Mouse (Mus musculus): ENCODE measurements at regions not wholly inside any gene's neighbourhood (a gene's known extent, or its start where the extent isn't known, plus 50 kb on each side); places are given as distances from the start of the nearest gene placed in this dataset.

- no peak for DNase-seq
- intact Hi-C loops (cut with DNase I): no loop called here
Measured at GRCm38 (mm10) chr12:12882931-12883553, 58.7 kb downstream of the Mycn start.

GRCm38 (mm10) chr12:12878031-12878430, 63.7 kb downstream of the Mycn start:
- intact Hi-C loops (cut with DNase I): no loop called here
- DNase-seq: no peak

DNA sequence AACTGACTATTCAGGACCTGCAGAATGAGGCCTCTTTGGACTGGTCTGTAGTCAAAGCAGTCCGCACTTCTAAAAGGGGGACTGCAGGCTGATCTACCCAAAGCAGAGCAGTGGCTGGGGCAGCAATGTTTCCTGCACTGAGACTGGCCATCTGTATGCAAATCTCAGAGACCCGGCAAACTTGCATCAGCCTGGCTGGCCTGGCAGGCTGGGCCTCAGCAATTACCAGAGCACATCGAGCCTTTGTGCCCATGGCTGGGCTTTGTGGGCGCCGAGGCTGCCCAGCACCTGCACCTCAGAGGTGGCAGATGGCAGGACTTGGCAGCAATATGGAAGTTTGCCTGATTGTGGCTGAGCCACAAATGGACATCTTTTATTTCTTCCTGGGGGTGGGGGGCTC, 64.2 kb downstream of the Mycn start:
- DNase-seq: peak; percentile 92
- intact Hi-C loops (cut with DNase I): no loop called here

DNA sequence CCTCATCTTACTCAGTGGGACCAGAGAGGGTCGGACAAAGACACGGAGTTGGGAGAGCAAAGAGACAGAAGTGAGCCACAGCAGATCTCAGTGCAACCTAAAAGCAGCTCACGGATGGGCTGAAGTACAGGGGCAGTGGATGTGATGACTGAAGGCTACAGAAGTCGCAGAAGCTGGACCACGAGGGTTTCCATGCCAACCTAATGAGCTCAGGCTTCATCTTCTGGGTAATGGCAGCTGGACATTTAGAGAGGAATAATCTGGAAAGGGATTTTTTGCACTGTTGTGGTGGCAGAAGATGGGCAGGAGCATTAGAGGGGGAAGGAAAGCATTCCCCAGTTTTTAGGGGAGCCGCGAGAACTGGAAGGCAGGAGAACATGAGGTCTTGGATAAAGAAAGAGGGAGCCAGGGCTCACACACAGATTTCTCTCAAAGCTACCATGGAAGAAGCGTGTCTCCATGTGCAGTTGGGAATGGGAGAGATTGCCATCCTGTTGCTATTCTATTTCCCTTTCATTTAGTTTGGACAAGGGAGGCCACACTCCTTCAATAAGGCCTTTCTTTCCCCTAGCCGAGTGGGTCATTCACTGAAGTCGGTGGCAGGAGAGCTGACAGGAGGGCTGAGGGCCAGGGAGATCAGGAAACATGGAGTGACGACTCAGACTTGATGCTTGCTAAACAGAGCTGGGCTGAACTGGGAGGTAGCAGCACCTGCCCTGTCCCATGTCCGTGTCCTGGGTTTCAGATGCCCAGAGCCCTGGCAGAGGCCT, 65.6 kb downstream of the Mycn start:
- peak; percentile 22 for DNase-seq

DNA sequence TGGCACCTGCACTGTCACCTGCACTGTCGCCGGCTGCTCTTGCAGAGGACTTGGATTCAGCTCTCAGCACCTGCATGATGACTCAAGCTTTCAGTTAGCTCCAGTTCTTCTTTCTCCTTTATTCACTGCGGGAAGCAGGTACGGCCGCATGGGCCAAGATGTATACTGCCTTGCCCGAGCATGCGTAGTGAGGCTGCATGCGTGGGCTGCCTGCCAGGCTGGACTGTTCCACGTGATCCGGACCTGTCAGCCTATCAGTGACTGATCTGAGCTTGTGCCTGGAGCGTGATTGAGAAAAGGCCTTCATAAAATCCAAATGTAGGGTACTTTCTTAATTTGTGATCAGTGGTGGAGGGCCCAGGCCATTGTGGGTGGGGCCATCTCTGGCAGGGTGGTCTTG, 68.2 kb downstream of the Mycn start:
- intact Hi-C loops (cut with DNase I): no loop called here
- DNase-seq: peak; percentile 58

More for the DNA sequence above, 65.6 kb downstream of the Mycn start:
- intact Hi-C loops (cut with DNase I): no loop called here

DNA sequence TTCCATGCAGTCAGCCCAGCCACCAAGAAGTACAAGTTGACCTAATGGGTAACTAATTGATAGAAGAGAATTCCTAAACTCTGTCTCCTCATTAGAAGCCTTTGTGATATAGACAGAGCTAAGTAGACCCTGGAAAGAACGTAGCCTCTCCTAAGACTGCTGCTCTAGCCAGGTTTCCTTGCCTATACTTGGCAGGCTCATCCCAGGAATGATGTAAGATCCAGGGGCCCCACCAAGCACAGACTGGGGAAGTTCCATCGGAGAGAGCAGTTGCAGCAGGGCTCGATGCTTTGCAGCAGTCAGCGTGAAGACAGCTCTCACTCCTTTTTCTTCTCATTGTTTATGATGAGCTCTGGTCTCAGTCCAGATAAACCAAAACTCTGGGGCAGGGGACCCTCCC, 68.7 kb downstream of the Mycn start:
- intact Hi-C loops (cut with DNase I): no loop called here

DNA sequence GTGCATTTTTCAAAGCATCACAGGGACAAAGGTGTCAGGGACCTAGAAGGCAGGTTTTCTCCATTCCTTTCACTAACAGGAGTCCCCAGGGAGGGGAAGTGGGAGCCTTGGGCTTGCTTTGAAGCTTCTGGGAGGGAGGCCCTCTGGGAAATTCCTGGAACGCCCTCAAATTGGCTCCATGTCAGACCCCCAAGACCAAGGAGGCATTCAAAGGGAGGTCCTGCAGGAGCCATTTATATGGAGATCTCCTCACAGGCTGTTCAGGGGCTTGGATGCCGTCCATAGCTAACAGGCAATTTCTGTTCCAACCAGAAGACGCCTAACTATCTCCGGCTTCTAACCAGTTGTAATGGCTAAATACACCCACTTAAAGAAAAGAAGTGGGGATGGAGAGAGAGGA, 70.4 kb downstream of the Mycn start:
- intact Hi-C loops (cut with DNase I): no loop called here
- peak; percentile 75 for DNase-seq

More for the DNA sequence above, 68.7 kb downstream of the Mycn start:
- DNase-seq: no peak

GRCm38 (mm10) chr12:12866590-12866989, 75.1 kb downstream of the Mycn start:
- intact Hi-C loops (cut with DNase I): no loop called here
- no peak for DNase-seq

- intact Hi-C loops (cut with DNase I): no loop called here
- no peak for DNase-seq
Measured at GRCm38 (mm10) chr12:12850681-12851080, 91.0 kb downstream of the Mycn start.

DNA sequence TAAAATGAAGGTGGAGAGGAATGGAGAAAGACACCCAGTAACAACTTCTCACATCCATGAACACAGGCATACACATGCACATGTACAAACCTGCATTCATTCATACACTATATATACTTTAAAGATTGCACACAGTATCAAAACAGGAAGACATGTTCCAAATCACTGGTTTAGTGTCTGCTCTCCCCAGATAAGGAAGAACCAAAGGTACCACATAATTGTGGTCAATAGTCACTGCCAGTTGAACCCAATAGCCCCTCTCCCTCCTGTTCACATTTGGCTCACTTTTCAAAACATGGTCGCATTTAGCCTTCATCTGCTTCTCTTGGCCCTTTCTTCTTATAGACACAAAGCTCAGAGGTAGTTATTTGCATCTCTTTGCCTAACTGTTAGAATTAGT, 95.0 kb downstream of the Mycn start:
- DNase-seq: no peak
- intact Hi-C loops (cut with DNase I): no loop called here

DNA sequence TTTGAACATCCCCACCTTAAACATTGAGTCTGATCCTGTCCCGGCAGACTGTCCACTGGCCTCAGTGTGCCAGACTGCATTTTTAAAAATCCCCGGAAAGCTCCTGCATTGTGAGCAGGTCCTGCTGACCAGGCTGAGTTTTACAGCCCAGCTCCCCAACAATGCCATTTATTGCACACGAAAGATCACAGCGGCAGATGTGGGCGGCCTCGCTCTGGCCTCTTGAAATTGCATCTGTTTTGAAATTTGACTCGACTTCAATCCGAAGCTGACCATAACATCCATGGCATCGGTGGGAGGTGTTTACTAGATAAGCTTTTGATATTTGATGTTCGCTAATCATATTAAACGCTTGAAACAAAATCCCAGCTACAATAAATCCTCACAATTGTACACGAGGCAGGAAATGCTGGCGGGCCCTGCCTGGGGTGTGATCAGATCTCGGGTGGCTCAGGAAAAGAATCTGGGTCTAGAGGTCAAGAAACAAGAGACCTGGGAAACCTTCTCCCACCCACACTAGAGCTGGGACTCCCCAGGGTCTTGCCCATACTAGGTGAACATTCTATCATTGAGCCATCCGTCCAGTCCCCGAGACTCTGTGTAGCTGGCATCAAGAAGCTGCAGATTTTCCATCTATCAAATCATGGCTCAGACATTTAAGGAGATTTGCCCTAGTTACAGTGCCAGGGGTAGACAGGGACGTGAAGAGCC, 99.3 kb downstream of the Mycn start:
- intact Hi-C loops (cut with DNase I): no loop called here
- DNase-seq: no peak

GRCm38 (mm10) chr12:12841385-12842238, 100.1 kb downstream of the Mycn start:
- intact Hi-C loops (cut with DNase I): no loop called here
- DNase-seq: no peak

- no peak for DNase-seq
- intact Hi-C loops (cut with DNase I): no loop called here
Measured at GRCm38 (mm10) chr12:12840661-12841384, 100.9 kb downstream of the Mycn start.

- intact Hi-C loops (cut with DNase I): no loop called here
- DNase-seq: no peak
Measured at GRCm38 (mm10) chr12:12837775-12838174, 103.9 kb downstream of the Mycn start.

DNA sequence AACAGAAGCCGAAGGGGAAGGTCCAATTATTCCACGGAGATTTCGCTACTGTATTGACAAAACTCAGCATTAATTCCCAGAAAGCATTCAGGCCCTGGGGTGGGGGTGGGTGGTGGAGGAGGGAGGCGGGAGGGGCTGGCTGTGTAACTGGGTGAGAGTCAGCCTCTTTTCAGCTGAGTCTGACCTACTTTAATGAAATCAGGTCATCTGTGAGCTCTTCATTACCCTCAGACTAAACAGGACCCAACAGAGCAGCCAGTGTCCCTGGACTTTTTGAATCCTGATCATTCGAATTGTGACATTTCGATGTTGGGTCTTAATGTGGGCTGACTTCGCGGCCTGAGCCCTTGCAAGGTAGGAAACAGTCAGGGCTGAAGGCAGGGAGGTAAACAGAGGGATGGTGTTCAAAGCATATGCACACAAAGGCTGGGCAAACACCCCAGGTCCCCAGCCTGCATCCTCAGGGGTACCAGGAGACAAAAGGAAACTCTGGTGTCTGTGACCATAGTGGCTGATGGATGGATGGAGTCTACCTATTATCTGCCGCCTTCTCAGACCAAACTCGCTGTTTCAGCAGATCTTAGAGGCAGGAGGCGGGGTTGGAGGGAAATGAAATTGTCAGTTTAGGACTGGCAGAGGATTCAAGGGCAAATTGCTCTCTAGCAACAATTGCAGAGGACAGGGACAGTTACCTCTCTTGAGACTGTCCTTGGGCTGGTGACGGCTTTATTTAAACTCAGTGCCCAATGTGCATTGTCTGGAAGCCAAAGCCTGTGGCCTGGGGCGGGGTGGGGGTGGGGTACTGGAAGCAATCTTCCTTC, 113.7 kb downstream of the Mycn start:
- no peak for DNase-seq
- intact Hi-C loops (cut with DNase I): no loop called here

DNA sequence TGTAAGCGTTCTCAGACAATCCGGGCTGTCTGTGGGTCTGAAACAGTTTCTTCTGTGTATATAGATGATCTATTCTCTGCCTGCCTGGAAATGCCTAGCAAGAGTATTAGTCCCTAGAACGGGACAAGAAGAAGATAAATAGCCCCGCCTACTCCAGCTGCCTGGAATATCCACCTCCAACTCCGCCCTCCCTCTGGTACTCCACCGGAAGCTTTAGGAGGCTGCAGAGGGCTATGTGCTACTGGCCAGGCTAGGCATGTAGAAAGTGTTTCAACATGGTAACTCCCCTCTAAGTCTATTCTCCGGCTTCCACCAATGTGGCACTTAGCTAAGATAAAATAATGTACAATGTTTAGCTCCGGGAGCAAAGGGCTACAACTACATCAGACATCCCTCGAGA, 114.3 kb downstream of the Mycn start:
- intact Hi-C loops (cut with DNase I): no loop called here
- DNase-seq: no peak

DNA sequence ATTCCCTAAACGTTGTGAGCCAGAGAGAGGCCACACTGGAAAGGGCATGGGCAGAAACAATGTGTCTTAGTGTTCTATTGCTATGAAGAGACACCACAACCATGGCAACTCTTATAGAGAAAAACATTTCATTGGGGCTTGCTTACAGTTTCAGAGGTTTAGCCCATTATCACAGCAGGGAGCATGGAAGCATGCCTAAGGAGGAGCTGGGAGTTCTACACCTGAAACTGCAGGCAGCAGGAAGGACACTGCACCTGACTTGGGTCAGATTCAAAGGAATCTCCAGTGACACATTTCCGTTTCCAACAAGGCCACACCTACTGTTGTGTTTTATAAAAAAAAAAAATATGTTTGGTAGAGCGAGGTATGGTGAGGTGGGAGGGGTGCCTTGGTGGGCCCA, 115.3 kb downstream of the Mycn start:
- DNase-seq: no peak
- intact Hi-C loops (cut with DNase I): no loop called here

GRCm38 (mm10) chr12:12825842-12826241, 115.9 kb downstream of the Mycn start:
- DNase-seq: peak; percentile 86
- intact Hi-C loops (cut with DNase I): no loop called here

- DNase-seq: no peak
- intact Hi-C loops (cut with DNase I): no loop called here
Measured at GRCm38 (mm10) chr12:12821473-12821872, 120.2 kb downstream of the Mycn start.
